Mouse (Mus musculus) intestine, embryonic 15.5 days (tissue): ENCODE results near the gene Zfp90. TPM values are rescaled to one million over a fixed set of nuclear protein-coding genes. Genes with fewer than 3 reads are reported as not detected.

Source experiments
- ATAC-seq: fragments of 200-750 bp; cut with Nextera tagmentation; 2 replicates; pipeline ENCODE4 v1.8.0; 2017; ENCODE audit warnings: moderate TSS enrichment, moderate library complexity
- H3K27ac ChIP-seq: fragments of 300-500 bp; sonication (generic); 2 replicates; pipeline ENCODE4 v1.5.1; 2015; ENCODE audit warnings: mild to moderate bottlenecking, inconsistent platforms
- H3K27me3 ChIP-seq: fragments of 300-500 bp; sonication (generic); replicated peaks from 2 replicates; pipeline ENCODE4 v1.6.1; 2015; ENCODE audit warnings: inconsistent platforms
- H3K36me3 ChIP-seq: fragments of 300-500 bp; sonication (generic); 2 replicates; pipeline ENCODE4 v1.6.1; 2015; ENCODE audit warnings: inconsistent platforms
- H3K4me1 ChIP-seq: fragments of 300-500 bp; sonication (generic); replicated peaks from 2 replicates; pipeline ENCODE4 v1.6.1; 2015; ENCODE audit warnings: inconsistent platforms
- H3K4me2 ChIP-seq: fragments of 300-500 bp; sonication (generic); replicated peaks from 2 replicates; pipeline ENCODE4 v1.6.1; 2015; ENCODE audit warnings: mild to moderate bottlenecking, inconsistent platforms
- H3K4me3 ChIP-seq: fragments of 300-500 bp; sonication (generic); replicated peaks from 2 replicates; pipeline ENCODE4 v1.5.1; 2015; ENCODE audit warnings: inconsistent platforms
- H3K9ac ChIP-seq: fragments of 300-500 bp; sonication (generic); 2 replicates; pipeline ENCODE4 v1.6.1; 2015; ENCODE audit warnings: inconsistent platforms
- H3K9me3 ChIP-seq: fragments of 300-500 bp; sonication (generic); 2 replicates; pipeline ENCODE4 v1.6.1; 2016; ENCODE audit warnings: inconsistent platforms
- WGBS: fragments of 180-500 bp; shearing (Covaris S2); methylation state at CpG from one replicate; pipeline ENCODE4 v1.1.7; 2015; 5-methylcytosine and 5-hydroxymethylcytosine counted together
- polyA plus RNA-seq: library from polyadenylated mRNA; unstranded; fragments of >200 nt; fragmentation: Nextera tagmentation; extraction: Ambion mirVana; gene quantifications from 2 replicates; pipeline ENCODE4 v1.2.1, GENCODE M21; 2015

The Zfp90 gene
- 13.9 and 15.3 TPM in 2 replicates for polyA plus RNA-seq

DNA sequence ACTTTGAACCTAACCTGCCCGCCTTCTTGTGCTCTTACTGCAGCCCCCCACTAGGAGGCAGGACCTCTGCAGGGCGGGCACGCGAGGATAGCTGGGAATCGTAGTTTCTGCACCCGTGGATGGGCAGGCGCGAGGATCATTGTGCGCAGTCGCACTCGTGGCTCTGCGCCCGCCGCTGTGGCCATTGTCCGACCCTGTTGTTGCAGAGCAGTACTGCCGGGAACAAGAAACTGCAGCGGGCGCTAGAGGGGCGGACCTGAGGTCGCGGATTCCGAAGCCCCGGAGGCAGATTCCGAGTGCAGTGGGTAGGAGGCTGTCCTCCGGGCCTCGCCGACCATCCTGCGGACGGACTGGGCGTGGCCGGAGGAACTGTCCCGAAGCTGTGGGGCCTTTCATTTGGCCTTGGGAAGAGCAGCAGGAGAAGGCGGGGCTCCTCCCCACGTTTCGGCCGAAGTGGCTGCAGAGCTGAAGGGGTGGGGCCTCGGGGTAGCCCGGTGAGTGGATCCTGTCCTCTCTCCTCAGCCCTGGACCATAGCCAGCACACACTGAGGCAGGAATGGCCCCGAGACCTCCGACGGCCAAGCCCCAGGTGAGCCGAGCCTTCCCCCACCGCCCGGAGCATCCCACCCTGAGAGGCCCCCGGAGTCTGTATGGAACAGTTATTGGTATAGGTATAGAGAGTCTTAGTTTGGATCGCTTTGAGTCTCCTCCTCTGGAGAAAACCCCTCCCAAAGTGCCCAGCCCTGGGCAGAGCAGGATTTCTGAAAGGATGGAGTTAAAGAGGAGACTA is at the start of gene Zfp90:
TSS of gene Zfp90 (plus strand) at position 146 of the 790 bp plus-strand sequence.
- Histone ChIP-seq H3K9ac (peak within 1 kb of the TSS; percentile 64), H3K27ac (peak within 1 kb of the TSS; percentile 98), H3K4me1 (peaks cover 6% of the 10 kb centered on the region), H3K27me3 (no peaks in the 10 kb centered on the region), H3K9me3 (no peaks in the 10 kb centered on the region), H3K4me3 (peak within 1 kb of the TSS; percentile 76), H3K36me3 (peaks cover 20% of the 10 kb centered on the region), H3K4me2 (peak within 1 kb of the TSS; percentile 68)
- WGBS = under 1% methylated on average over 46 of the region's 46 CpGs
- ATAC-seq = peak; percentile 97

DNA sequence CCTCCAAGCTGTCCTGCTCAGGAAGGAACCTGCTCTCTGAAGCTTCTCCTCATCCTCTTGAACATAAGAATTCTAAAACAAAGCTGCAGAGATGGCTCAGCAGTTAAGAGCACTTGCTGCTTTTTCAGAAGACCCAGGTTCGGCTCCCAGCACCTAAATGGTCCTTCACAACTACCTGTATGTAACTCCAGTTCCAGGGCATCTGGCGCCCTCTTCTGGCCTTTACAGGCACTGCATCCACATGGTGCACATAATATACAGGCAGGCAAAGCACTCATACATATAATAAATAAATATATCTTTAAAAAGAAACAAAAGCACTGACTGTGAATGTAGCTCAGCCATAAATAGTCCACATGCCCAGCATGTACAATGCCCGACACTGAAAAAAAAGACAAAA is 46.6 kb upstream of the Zfp90 start:
- H3K4me2 ChIP-seq = no peak overlapping the region
- WGBS = 63% methylated on average over 3 of the region's 3 CpGs
- no peaks in the 10 kb centered on the region for H3K9me3 ChIP-seq
- no peaks in the 10 kb centered on the region for H3K36me3 ChIP-seq
- H3K9ac ChIP-seq = no peak overlapping the region
- H3K27ac ChIP-seq = no peak overlapping the region
- H3K4me1 ChIP-seq = no peaks in the 10 kb centered on the region
- ATAC-seq = no peak
- no peaks in the 10 kb centered on the region for H3K27me3 ChIP-seq
- H3K4me3 ChIP-seq = no peak overlapping the region

DNA sequence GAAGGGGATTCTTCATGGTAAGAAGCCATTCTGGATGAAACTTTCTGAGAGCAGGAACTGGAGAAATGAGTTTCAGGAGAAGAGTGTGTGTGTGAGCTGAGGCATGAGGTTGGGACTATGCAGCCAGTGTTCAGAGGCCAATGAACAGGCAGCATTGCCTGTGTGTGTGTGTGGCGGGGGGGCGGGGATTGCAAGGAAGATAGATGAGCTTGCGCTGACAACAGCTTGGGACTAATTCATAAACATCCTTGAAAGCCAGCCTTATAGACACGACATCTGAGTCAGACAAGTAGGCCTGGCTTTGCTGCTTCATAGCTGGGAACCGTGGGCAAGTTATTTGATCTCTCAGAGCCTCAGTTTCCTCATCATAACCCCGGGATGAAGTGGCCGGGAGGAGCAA is 46.1 kb upstream of the Zfp90 start:
- 71% methylated on average over 7 of the region's 7 CpGs for WGBS

DNA sequence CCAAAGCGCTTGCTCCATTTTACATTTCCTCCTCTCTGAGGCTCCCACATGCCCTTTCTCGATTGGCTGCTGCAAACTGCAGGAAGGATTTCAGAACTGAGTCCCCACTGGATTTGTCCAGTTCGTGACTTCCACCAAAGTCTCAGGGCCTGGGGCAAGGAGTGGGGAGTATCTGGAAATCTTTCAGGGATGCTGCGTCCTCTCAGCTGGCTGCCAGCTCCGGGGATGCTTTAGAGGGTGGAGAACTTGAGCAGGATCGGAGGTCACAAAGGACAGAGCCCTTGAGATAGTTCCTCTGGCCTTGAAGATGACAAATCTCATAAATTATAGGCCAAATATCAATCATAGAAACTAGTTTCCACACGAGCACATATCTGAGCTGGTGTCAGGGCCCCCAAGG is 39.2 kb upstream of the Zfp90 start:
- Histone ChIP-seq H3K4me2 (no peak overlapping the region), H3K9ac (no peak overlapping the region), H3K36me3 (no peaks in the 10 kb centered on the region), H3K27me3 (no peaks in the 10 kb centered on the region), H3K4me1 (peaks cover 4% of the 10 kb centered on the region; the same call in 1 of the 2 replicates), H3K27ac (no peak overlapping the region), H3K9me3 (no peaks in the 10 kb centered on the region), H3K4me3 (no peak overlapping the region)
- WGBS = 60% methylated on average over 7 of the region's 7 CpGs
- ATAC-seq = no peak

More for the DNA sequence above, 46.1 kb upstream of the Zfp90 start:
- Histone ChIP-seq H3K27me3 (no peaks in the 10 kb centered on the region), H3K4me2 (no peak overlapping the region), H3K4me3 (no peak overlapping the region), H3K27ac (no peak overlapping the region), H3K9me3 (no peaks in the 10 kb centered on the region), H3K4me1 (no peaks in the 10 kb centered on the region), H3K9ac (no peak overlapping the region), H3K36me3 (no peaks in the 10 kb centered on the region)
- ATAC-seq = no peak

DNA sequence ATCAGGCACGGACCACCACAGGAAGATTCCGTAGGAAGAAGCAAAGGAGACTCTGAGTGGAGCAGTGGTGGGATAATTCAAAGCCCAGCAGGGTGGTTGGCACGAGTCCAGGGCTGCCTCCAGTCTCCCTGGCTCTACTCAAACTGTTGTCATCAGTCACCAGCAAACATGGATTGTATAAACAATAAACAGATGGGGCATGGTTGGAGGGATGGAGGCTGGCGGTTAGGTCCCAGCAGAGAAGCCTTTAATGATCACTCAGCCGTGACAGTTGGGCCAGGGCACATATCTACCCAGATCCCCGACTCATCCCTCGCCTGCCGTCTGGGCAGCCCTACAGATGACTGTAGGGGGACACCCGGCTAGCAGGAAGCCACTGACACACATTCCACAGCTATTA is 38.3 kb upstream of the Zfp90 start:
- Histone ChIP-seq H3K36me3 (no peaks in the 10 kb centered on the region), H3K4me1 (peaks cover 4% of the 10 kb centered on the region; the same call in 1 of the 2 replicates), H3K27ac (no peak overlapping the region), H3K4me2 (no peak overlapping the region), H3K9ac (no peak overlapping the region), H3K4me3 (no peak overlapping the region), H3K27me3 (no peaks in the 10 kb centered on the region), H3K9me3 (no peaks in the 10 kb centered on the region)
- WGBS = 31% methylated on average over 9 of the region's 9 CpGs
- ATAC-seq = no peak

DNA sequence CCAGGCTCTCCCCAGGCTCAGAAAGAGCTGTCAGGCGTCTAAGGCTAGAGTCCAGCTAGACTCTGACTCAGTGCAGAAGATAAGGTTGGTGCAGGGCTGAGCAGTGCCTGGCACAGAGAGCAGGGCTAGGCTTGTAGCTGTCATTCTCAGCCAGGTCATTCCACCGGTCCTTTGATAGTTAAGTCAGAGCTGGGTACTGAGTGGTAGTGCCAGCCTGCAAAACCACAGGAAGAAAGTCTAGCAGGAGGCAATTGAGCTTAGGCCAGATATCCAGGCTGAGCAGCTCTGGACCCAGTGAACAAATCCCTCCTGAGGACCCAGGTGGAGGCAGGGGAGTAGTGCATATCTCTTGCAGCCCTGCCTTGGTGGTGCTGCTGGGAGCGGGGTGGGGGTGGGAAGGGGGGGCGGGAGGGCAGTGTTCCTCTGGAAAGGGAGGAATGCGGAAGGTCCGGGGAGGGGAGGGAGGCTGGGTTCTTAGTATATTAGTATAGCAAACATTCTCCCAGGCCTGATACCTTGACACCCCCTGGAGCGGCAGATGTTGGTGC is 36.6 kb upstream of the Zfp90 start:
- H3K27ac ChIP-seq = peak overlapping the region; percentile 41; the same call in 1 of the 2 replicates
- no peak overlapping the region for H3K4me3 ChIP-seq
- ATAC-seq = peak; percentile 91
- no peaks in the 10 kb centered on the region for H3K27me3 ChIP-seq
- no peak overlapping the region for H3K4me2 ChIP-seq
- H3K36me3 ChIP-seq = no peaks in the 10 kb centered on the region
- WGBS = 33% methylated on average over 6 of the region's 7 CpGs
- no peaks in the 10 kb centered on the region for H3K9me3 ChIP-seq
- peaks cover 4% of the 10 kb centered on the region; the same call in 1 of the 2 replicates for H3K4me1 ChIP-seq
- H3K9ac ChIP-seq = no peak overlapping the region

DNA sequence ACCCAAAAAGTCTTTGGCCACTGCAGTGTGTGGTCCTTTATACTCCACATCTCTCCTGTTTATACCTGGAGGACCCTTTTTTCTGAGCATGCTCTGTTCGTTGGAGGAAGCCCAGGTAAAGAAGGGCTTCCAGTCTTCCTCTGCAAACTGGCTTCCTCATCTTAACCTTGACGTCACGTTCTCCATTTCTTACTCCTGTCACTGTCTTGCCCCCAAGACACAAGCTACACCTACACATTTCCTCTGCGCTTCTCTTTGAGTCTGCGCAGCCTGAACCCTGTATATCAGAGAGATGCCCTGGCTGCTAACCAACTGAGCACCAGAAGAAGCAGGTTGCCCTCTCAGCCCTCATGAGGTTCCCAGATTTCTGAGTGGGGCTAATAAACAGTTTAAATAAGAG is 35.8 kb upstream of the Zfp90 start:
- no peaks in the 10 kb centered on the region for H3K36me3 ChIP-seq
- no peak overlapping the region for H3K27ac ChIP-seq
- H3K4me2 ChIP-seq = no peak overlapping the region
- H3K4me1 ChIP-seq = peaks cover 4% of the 10 kb centered on the region; the same call in 1 of the 2 replicates
- no peak for ATAC-seq
- no peak overlapping the region for H3K9ac ChIP-seq
- WGBS = 70% methylated on average over 5 of the region's 5 CpGs
- H3K9me3 ChIP-seq = no peaks in the 10 kb centered on the region
- H3K27me3 ChIP-seq = no peaks in the 10 kb centered on the region
- H3K4me3 ChIP-seq = no peak overlapping the region

DNA sequence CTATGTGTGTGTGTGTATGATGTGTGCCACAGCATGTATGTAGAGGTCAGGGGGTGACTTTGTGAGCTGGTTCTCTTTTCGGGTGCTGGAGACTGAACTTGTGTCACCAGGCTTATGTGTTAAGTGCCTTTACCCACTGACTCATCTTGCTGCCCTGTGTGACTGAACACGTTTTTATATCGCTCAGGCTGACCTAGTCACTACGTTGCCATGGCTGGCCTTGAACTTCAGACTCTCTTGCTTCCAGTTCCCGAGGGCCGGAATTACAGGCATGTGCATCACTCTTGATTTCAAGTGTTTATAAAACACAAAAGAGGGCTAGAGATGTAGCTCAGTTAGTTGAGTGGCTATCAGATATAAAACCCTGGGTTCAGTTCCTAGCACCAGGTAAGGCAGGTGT is 34.1 kb upstream of the Zfp90 start:
- no peaks in the 10 kb centered on the region for H3K27me3 ChIP-seq
- no peak for ATAC-seq
- no peak overlapping the region for H3K9ac ChIP-seq
- H3K4me3 ChIP-seq = no peak overlapping the region
- H3K4me2 ChIP-seq = no peak overlapping the region
- H3K27ac ChIP-seq = no peak overlapping the region
- no peaks in the 10 kb centered on the region for H3K36me3 ChIP-seq
- 81% methylated on average over 6 of the region's 6 CpGs for WGBS
- H3K4me1 ChIP-seq = peaks cover 4% of the 10 kb centered on the region; the same call in 1 of the 2 replicates
- no peaks in the 10 kb centered on the region for H3K9me3 ChIP-seq

DNA sequence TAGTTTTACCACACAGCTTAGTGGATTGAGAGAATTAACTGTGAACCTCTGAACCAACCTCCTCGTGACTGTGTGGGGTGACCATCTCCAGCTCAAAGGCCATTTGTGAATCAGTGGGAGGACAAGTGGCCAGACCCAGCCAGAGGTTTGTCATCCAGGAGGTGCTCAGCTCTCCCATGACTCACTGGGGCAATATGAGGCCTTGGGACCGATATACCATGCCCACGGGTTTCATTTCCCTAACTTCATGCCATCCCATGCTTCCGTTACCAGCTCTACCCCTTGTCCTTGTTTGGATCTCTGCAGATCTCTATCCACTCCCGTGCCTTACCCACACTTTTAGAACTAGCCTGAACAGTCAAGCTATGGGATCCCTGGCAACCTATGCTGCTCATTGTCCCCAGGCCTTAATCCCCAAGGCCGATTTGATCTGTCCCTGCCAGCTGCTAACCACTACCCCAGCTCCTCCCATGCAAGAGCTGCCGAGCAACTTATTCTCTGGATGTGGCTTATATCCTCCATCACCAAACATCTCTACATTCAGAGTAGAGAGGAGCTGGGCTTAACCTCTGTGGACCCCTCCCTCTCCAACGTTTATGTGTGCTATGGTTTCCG is 27.2 kb upstream of the Zfp90 start:
- H3K9ac ChIP-seq = no peak overlapping the region
- ATAC-seq = no peak
- no peak overlapping the region for H3K4me3 ChIP-seq
- H3K4me2 ChIP-seq = no peak overlapping the region
- 80% methylated on average over 9 of the region's 9 CpGs for WGBS
- no peaks in the 10 kb centered on the region for H3K9me3 ChIP-seq
- no peaks in the 10 kb centered on the region for H3K4me1 ChIP-seq
- no peak overlapping the region for H3K27ac ChIP-seq
- H3K36me3 ChIP-seq = no peaks in the 10 kb centered on the region
- no peaks in the 10 kb centered on the region for H3K27me3 ChIP-seq

DNA sequence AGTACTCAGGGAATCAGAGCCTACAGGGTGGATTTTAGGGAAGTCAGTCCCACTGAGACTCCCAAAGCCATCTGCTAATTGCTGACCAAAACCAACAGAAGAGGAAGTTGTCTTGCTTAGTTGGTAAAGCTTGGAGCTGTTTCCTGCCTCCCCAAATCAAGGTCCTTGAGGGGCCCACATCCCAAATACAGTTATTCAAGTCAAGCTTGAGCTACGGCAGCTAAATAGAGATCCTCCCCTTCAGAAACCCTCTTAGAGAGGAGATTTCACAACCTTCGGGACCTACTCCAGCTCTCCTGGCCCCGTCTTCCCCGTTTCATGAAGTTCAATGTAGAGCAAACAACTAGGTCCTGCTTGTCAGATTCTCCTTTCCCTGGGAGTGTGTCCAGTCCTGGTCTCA is 20.6 kb upstream of the Zfp90 start:
- H3K27ac ChIP-seq = no peak overlapping the region
- 57% methylated on average over 4 of the region's 4 CpGs for WGBS

DNA sequence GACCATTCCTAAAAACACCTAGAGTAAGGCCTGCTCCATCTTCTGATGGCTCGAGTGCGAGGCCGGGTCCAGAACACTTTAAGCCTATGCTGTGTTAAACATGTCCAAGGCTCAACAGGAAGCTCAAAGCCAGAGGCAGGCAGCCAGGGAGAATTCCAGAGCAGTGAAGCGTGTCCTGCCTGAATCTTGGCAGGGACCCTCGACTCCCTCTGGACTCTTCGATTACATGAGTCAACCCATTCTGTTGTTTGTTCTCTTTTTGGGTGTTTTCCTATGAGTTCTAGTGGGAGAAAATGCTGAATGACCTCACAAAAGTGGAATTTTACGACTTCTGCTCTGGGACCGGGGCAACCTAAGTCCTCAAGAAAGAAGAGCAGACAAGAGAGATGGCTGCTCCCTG is 15.4 kb upstream of the Zfp90 start:
- no peaks in the 10 kb centered on the region for H3K27me3 ChIP-seq
- no peaks in the 10 kb centered on the region for H3K36me3 ChIP-seq
- no peak overlapping the region for H3K4me3 ChIP-seq
- ATAC-seq = peak; percentile 50
- no peak overlapping the region for H3K9ac ChIP-seq
- no peaks in the 10 kb centered on the region for H3K9me3 ChIP-seq
- H3K4me2 ChIP-seq = 0 out of 2 replicates have a peak overlapping the region, but pooled peaks have one; percentile 6
- peak overlapping the region; percentile 64 for H3K27ac ChIP-seq
- 34% methylated on average over 8 of the region's 8 CpGs for WGBS
- H3K4me1 ChIP-seq = peaks cover 19% of the 10 kb centered on the region

More for the DNA sequence above, 20.6 kb upstream of the Zfp90 start:
- no peak overlapping the region for H3K9ac ChIP-seq
- peaks cover 5% of the 10 kb centered on the region; the same call in 1 of the 2 replicates for H3K4me1 ChIP-seq
- H3K4me2 ChIP-seq = no peak overlapping the region
- no peaks in the 10 kb centered on the region for H3K27me3 ChIP-seq
- ATAC-seq = no peak
- no peaks in the 10 kb centered on the region for H3K36me3 ChIP-seq
- no peak overlapping the region for H3K4me3 ChIP-seq
- H3K9me3 ChIP-seq = no peaks in the 10 kb centered on the region

DNA sequence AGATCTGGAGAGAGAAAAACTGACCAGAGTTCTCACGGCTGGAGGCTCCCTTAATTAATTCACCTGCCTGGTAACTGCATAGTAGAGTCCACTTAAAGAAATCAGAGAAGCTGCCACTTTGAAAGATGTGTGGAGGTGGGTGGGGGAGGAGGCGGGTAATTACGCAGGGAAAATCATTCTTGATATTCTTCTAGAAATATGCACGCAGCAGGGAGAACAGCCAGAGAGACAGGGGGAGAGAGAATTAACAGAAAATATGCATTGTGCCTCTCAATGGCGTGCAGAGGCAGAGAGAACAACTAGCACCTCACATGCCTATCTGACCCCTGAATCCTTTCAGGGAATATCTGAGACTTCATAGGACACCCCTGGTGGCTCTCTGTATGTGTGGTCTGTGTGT is 14.9 kb upstream of the Zfp90 start:
- Histone ChIP-seq H3K36me3 (no peaks in the 10 kb centered on the region), H3K27me3 (no peaks in the 10 kb centered on the region), H3K9me3 (no peaks in the 10 kb centered on the region), H3K4me2 (0 out of 2 replicates have a peak overlapping the region, but pooled peaks have one; percentile 6), H3K4me1 (peaks cover 24% of the 10 kb centered on the region), H3K9ac (no peak overlapping the region), H3K4me3 (no peak overlapping the region), H3K27ac (peak overlapping the region; percentile 64)
- ATAC-seq = no peak
- 47% methylated on average over 5 of the region's 5 CpGs for WGBS
